Comparison of ENCODE assay signal across 12 mouse cellular contexts in the genomic region with DNA sequence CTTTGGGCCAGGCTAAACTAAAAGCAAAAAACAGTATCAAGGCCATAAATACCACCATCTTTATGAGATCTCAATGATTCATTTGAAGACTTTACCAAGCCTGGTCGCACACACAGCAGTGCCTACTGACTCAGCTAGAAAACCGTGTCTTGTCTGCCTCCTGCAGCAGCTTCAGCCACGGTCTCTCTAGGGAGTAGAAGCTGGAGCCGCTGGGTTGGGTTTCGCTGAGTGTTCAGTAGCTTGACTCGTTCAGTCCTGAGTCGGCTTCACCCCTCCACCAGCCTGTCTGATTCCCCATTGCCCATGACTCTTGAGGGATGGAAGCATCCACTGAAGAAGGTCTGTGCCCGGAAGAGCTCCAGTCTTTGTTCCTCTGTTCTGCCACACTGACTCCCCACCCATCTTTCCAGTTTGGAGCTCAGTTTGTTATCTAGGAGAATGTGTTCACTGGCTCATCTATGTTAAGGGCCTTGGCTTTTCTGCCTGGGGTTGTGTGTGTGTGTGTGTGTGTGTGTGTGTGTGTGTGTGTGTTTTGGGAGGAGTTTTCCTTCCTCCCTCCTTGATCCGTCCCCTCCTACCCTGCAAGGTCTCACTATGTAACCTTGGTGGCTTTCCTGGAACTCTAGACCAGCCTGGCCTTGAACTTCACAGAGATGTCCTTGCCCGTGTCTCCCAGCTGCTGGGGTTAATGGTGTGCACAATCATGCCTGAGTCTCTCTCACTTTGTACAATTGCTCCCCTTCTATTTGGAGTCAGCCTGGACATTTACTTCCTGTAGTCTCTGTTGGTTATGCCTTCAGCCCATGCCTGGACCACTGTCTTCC. TPM values are rescaled to one million over a fixed set of nuclear protein-coding genes. Genes with fewer than 3 reads are reported as not detected.
DNase-seq lines count a peak whose midpoint lies in the region; ATAC-seq and TF ChIP-seq lines count a peak whose summit lies in the region.
"Had no signal": no experiment of that assay in that cellular context is flagged by ENCODE, and none has a peak within 500 bp of the region (broad histone marks: within the 10 kb centered on the region; RNA-seq: fewer than 3 reads in every experiment).

No protein-coding gene starts in this region.

- H3K9ac ChIP-seq in heart, embryonic 15.5 days: no peak overlapping the region
- no peak overlapping the region for H3K9ac ChIP-seq in heart, embryonic 11.5 days (ENCODE audit: low read depth, low read length)
- no peak overlapping the region for H3K9ac ChIP-seq in stomach, embryonic 14.5 days (replicated peaks; ENCODE audit: low read depth, low read length)
- no peak overlapping the region for H3K9ac ChIP-seq in stomach, postnatal 0 days (ENCODE audit: low read length)
- no peak overlapping the region for H3K9ac ChIP-seq in hindbrain, embryonic 13.5 days
- H3K9ac ChIP-seq: limb, embryonic 13.5 days had no signal

- peak overlapping the region; percentile 20; the same call in 1 of the 2 replicates for H3K27ac ChIP-seq in heart, embryonic 15.5 days
- H3K27ac ChIP-seq in heart, embryonic 11.5 days (ENCODE audit: low read depth, low read length): no peak overlapping the region
- H3K27ac ChIP-seq in stomach, embryonic 14.5 days (ENCODE audit: low read length): no peak overlapping the region
- no peak overlapping the region for H3K27ac ChIP-seq in stomach, postnatal 0 days (replicated peaks)
- H3K27ac ChIP-seq in hindbrain, embryonic 13.5 days: no peak overlapping the region
- H3K27ac ChIP-seq: limb, embryonic 13.5 days had no signal

- no peak for TF ChIP-seq EP300 in stomach, postnatal 0 days (optimal IDR thresholded peaks at IDR 0.05)

- 46% methylated on average over 10 of the region's 10 CpGs for WGBS in heart, embryonic 15.5 days
- WGBS in heart, embryonic 11.5 days (ENCODE audit: insufficient replicate concordance): 58% methylated on average over 10 of the region's 10 CpGs
- WGBS in stomach, embryonic 14.5 days: 71% methylated on average over 10 of the region's 10 CpGs
- WGBS in stomach, postnatal 0 days: 68% methylated on average over 10 of the region's 10 CpGs
- WGBS in hindbrain, embryonic 13.5 days: 56% methylated on average over 10 of the region's 10 CpGs

- TF ChIP-seq CTCF in stomach, postnatal 0 days (IDR thresholded peaks at IDR 0.05; ENCODE audit: low read depth): no peak

- H3K9me3 ChIP-seq in heart, embryonic 15.5 days (replicated peaks): no peaks in the 10 kb centered on the region
- H3K9me3 ChIP-seq in heart, embryonic 11.5 days (replicated peaks; ENCODE audit: control insufficient read depth, low read length): no peaks in the 10 kb centered on the region
- no peaks in the 10 kb centered on the region for H3K9me3 ChIP-seq in stomach, embryonic 14.5 days (ENCODE audit: control insufficient read depth, low read depth, low read length)
- H3K9me3 ChIP-seq in stomach, postnatal 0 days (ENCODE audit: control insufficient read depth, low read length): no peaks in the 10 kb centered on the region
- no peaks in the 10 kb centered on the region for H3K9me3 ChIP-seq in hindbrain, embryonic 13.5 days
- H3K9me3 ChIP-seq: limb, embryonic 13.5 days had no signal

- no peaks in the 10 kb centered on the region for H3K27me3 ChIP-seq in heart, embryonic 15.5 days
- no peaks in the 10 kb centered on the region for H3K27me3 ChIP-seq in heart, embryonic 11.5 days (ENCODE audit: control insufficient read depth, insufficient read depth, low read length)
- no peaks in the 10 kb centered on the region for H3K27me3 ChIP-seq in stomach, embryonic 14.5 days (ENCODE audit: control insufficient read depth, insufficient read depth, low read length)
- no peaks in the 10 kb centered on the region for H3K27me3 ChIP-seq in stomach, postnatal 0 days (ENCODE audit: control insufficient read depth, insufficient read depth, low read length)
- H3K27me3 ChIP-seq in hindbrain, embryonic 13.5 days: no peaks in the 10 kb centered on the region
- H3K27me3 ChIP-seq: limb, embryonic 13.5 days had no signal

- 0 out of 2 replicates have a peak, but pooled peaks have one; percentile 31 for ATAC-seq in heart, embryonic 15.5 days (replicated peaks; ENCODE audit: insufficient number of reproducible peaks, insufficient read depth, low FRiP score, low read depth)
- ATAC-seq in heart, embryonic 11.5 days (replicated peaks; ENCODE audit: insufficient number of reproducible peaks, low FRiP score, low TSS enrichment): no peak
- ATAC-seq in stomach, embryonic 14.5 days (ENCODE audit: insufficient number of reproducible peaks, insufficient read depth, low FRiP score, low read depth): peak; percentile 8; the same call in 1 of the 2 replicates
- no peak for ATAC-seq in stomach, postnatal 0 days (ENCODE audit: low FRiP score, low TSS enrichment)
- ATAC-seq in hindbrain, embryonic 13.5 days (ENCODE audit: low FRiP score): peak; percentile 50
- no peak for ATAC-seq in frontal cortex, adult (ENCODE audit: low TSS enrichment)

- H3K4me3 ChIP-seq in heart, embryonic 15.5 days: no peak overlapping the region
- no peak overlapping the region for H3K4me3 ChIP-seq in heart, embryonic 11.5 days (ENCODE audit: low read depth, low read length)
- H3K4me3 ChIP-seq in stomach, embryonic 14.5 days (ENCODE audit: low read depth, low read length): no peak overlapping the region
- no peak overlapping the region for H3K4me3 ChIP-seq in stomach, postnatal 0 days (ENCODE audit: low read depth, low read length)
- H3K4me3 ChIP-seq in hindbrain, embryonic 13.5 days: no peak overlapping the region
- H3K4me3 ChIP-seq: limb, embryonic 13.5 days had no signal

- H3K36me3 ChIP-seq in heart, embryonic 15.5 days: no peaks in the 10 kb centered on the region
- H3K36me3 ChIP-seq in heart, embryonic 11.5 days (ENCODE audit: control insufficient read depth, insufficient read depth, low read length): no peaks in the 10 kb centered on the region; the same call in 1 of the 2 replicates
- no peaks in the 10 kb centered on the region for H3K36me3 ChIP-seq in stomach, embryonic 14.5 days (ENCODE audit: control insufficient read depth, insufficient read depth, low read length)
- no peaks in the 10 kb centered on the region for H3K36me3 ChIP-seq in stomach, postnatal 0 days (ENCODE audit: control insufficient read depth, insufficient read depth, low read length)
- no peaks in the 10 kb centered on the region for H3K36me3 ChIP-seq in hindbrain, embryonic 13.5 days
- H3K36me3 ChIP-seq: limb, embryonic 13.5 days had no signal

- H3K4me1 ChIP-seq in heart, embryonic 15.5 days (replicated peaks): peaks cover 62% of the 10 kb centered on the region
- peaks cover 61% of the 10 kb centered on the region for H3K4me1 ChIP-seq in heart, embryonic 11.5 days (ENCODE audit: control insufficient read depth, insufficient read depth, low read length)
- peaks cover 4% of the 10 kb centered on the region; the same call in 1 of the 2 replicates for H3K4me1 ChIP-seq in stomach, embryonic 14.5 days (ENCODE audit: control insufficient read depth, insufficient read depth, low read length)
- no peaks in the 10 kb centered on the region for H3K4me1 ChIP-seq in stomach, postnatal 0 days (replicated peaks; ENCODE audit: control insufficient read depth, insufficient read depth)
- H3K4me1 ChIP-seq in hindbrain, embryonic 13.5 days (replicated peaks): peaks cover 48% of the 10 kb centered on the region

- no peak for DNase-seq in stomach, postnatal 0 days (ENCODE audit: low spot score)
- DNase-seq in left cerebral cortex, adult 18-20 months (ENCODE audit: low spot score in 2 of 2): no peak
- no peak for DNase-seq in right cerebral cortex, adult 2 months (ENCODE audit: low spot score in 2 of 2)
- DNase-seq: cerebellum, postnatal 36 days; lung, postnatal 4 days; thymus, adult 18-20 months had no signal

- H3K4me2 ChIP-seq in heart, embryonic 15.5 days: no peak overlapping the region
- no peak overlapping the region for H3K4me2 ChIP-seq in heart, embryonic 11.5 days
- H3K4me2 ChIP-seq in stomach, embryonic 14.5 days (replicated peaks; ENCODE audit: low read depth, low read length): no peak overlapping the region
- no peak overlapping the region for H3K4me2 ChIP-seq in stomach, postnatal 0 days (replicated peaks; ENCODE audit: low read depth)
- no peak overlapping the region for H3K4me2 ChIP-seq in hindbrain, embryonic 13.5 days
- H3K4me2 ChIP-seq: limb, embryonic 13.5 days had no signal

RNA-seq across cellular contexts. Expression of a gene that starts 13.1 kb away (rescaled TPM):
- 50.0 and 60.2 TPM in 2 replicates for polyA plus RNA-seq in heart, embryonic 15.5 days (2015; fragmentation: Nextera tagmentation; extraction: Ambion mirVana)
- polyA plus RNA-seq in heart, embryonic 11.5 days (2014; fragmentation: Nextera tagmentation; extraction: Ambion mirVana): 91.2 and 102 TPM in 2 replicates
- polyA plus RNA-seq in stomach, embryonic 14.5 days (2014; fragmentation: Nextera tagmentation; extraction: Ambion mirVana): 85.4 and 89.1 TPM in 2 replicates
- 38.0 and 39.5 TPM in 2 replicates for polyA plus RNA-seq in stomach, postnatal 0 days (2015; fragmentation: Nextera tagmentation; extraction: Ambion mirVana)
- polyA plus RNA-seq in hindbrain, embryonic 13.5 days (2015; fragmentation: Nextera tagmentation; extraction: Ambion mirVana): 56.6 and 58.5 TPM in 2 replicates
- total RNA-seq in left cerebral cortex, adult 18-20 months (2021): 10 to 100 TPM; 63.7 to 64.2 TPM

Comparison
In these comparisons a context has a peak if more than half of its experiments do, and no peak if none do; other contexts are left out.
1. ATAC-seq: peak in heart, embryonic 15.5 days (single experiment), stomach, embryonic 14.5 days (single experiment) and hindbrain, embryonic 13.5 days (single experiment); none in heart, embryonic 11.5 days (single experiment), stomach, postnatal 0 days (single experiment) and frontal cortex, adult (single experiment).